ENCODE assay signal across 24 mouse cellular contexts in the genomic region with DNA sequence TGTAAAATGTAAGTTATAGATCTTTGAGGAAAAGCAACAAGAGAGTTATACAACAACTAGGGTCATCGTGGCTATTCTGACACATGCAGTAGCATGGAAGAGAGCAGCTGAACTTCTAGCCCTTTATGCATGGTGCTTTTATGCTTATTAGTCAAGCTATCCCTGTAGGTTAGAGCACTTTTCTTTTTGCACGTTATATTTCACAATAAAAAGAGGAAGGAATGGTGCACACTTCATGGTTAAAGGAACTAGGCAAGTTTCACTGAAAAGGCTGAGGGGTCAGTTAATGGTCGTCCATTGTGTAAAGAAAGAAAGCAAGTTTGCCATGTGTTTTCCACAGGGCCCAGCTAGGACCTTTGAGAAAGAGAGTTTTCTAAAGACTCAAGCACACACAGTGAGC.
"Had no signal": no experiment of that assay in that cellular context is flagged by ENCODE, and none has a peak within 500 bp of the region (broad histone marks: within the 10 kb centered on the region; RNA-seq: fewer than 3 reads in every experiment).

No protein-coding gene starts in this region.

- H3K27ac ChIP-seq: gastrocnemius, adult 2 months; heart, embryonic 10.5 days; hindbrain, embryonic 10.5 days; hindbrain, embryonic 12.5 days; hindbrain, embryonic 14.5 days; intestine, embryonic 15.5 days; limb, embryonic 13.5 days; limb, embryonic 15.5 days had no signal

- ATAC-seq: hindbrain, embryonic 16.5 days; inflammation-experienced regulatory T-cells, adult 6 months; intestine, embryonic 15.5 days; intestine, postnatal 0 days had no signal

- H3K36me3 ChIP-seq: heart, embryonic 10.5 days; heart, embryonic 12.5 days; hindbrain, embryonic 10.5 days; hindbrain, embryonic 12.5 days; intestine, embryonic 15.5 days; limb, embryonic 13.5 days; limb, embryonic 15.5 days had no signal

- DNase-seq: gastrocnemius, adult 2 months; gastrocnemius, postnatal 10 days; gastrocnemius, postnatal 25 days; heart, adult 18-20 months; heart, postnatal 10 days; heart, postnatal 4 days; kidney, adult 18-20 months; kidney, adult 8-10 months; kidney, postnatal 10 days; kidney, postnatal 36 days; layer of hippocampus, adult 9-11 months; layer of hippocampus, postnatal 36 days; left cerebral cortex, postnatal 4 days had no signal

- H3K4me3 ChIP-seq: gastrocnemius, adult 2 months; heart, embryonic 10.5 days; heart, embryonic 12.5 days; hindbrain, embryonic 10.5 days; hindbrain, embryonic 12.5 days; intestine, embryonic 15.5 days; limb, embryonic 13.5 days; limb, embryonic 15.5 days had no signal
